Mouse (Mus musculus) testis, adult 2 months (tissue): ENCODE measurements at regions not wholly inside any gene's neighbourhood (a gene's known extent, or its start where the extent isn't known, plus 50 kb on each side); places are given as distances from the start of the nearest gene placed in this dataset.

Source experiments
- H3K27ac ChIP-seq: fragments of 200-500 bp; 2 replicates; pipeline ENCODE4 v1.5.1; 2012; ENCODE audit warnings: low read depth, low read length; ENCODE audit not compliant: control insufficient read depth, insufficient read depth
- H3K27me3 ChIP-seq: fragments of 200-500 bp; 2 replicates; pipeline ENCODE4 v1.6.1; 2012; ENCODE audit warnings: mild to moderate bottlenecking, low read length, moderate library complexity; ENCODE audit not compliant: control insufficient read depth, insufficient read depth
- H3K36me3 ChIP-seq: fragments of 200-500 bp; 2 replicates; pipeline ENCODE4 v1.6.1; 2012; ENCODE audit warnings: mild to moderate bottlenecking, low read length; ENCODE audit not compliant: control insufficient read depth, insufficient read depth
- H3K4me1 ChIP-seq: fragments of 200-500 bp; 2 replicates; pipeline ENCODE4 v1.6.1; 2012; ENCODE audit warnings: low read length; ENCODE audit not compliant: control insufficient read depth, insufficient read depth
- H3K4me3 ChIP-seq: fragments of 200-500 bp; 2 replicates; pipeline ENCODE4 v1.5.1; 2012; ENCODE audit warnings: low read depth, mild to moderate bottlenecking, low read length, moderate library complexity, mixed read lengths; ENCODE audit not compliant: control insufficient read depth
- CTCF ChIP-seq: fragments of 200-500 bp; IDR thresholded peaks from 2 replicates; pipeline ENCODE4 v1.5.1; 2012; ENCODE audit warnings: low read depth, mild to moderate bottlenecking, inconsistent platforms, low read length, moderate library complexity; ENCODE audit not compliant: control insufficient read depth, insufficient read depth, insufficient replicate concordance
- POLR2A ChIP-seq: fragments of 200-500 bp; IDR thresholded peaks from 2 replicates; pipeline ENCODE4 v1.6.1; 2012; ENCODE audit warnings: low read depth, mild to moderate bottlenecking, inconsistent platforms, low read length, moderate library complexity; ENCODE audit not compliant: control insufficient read depth

DNA sequence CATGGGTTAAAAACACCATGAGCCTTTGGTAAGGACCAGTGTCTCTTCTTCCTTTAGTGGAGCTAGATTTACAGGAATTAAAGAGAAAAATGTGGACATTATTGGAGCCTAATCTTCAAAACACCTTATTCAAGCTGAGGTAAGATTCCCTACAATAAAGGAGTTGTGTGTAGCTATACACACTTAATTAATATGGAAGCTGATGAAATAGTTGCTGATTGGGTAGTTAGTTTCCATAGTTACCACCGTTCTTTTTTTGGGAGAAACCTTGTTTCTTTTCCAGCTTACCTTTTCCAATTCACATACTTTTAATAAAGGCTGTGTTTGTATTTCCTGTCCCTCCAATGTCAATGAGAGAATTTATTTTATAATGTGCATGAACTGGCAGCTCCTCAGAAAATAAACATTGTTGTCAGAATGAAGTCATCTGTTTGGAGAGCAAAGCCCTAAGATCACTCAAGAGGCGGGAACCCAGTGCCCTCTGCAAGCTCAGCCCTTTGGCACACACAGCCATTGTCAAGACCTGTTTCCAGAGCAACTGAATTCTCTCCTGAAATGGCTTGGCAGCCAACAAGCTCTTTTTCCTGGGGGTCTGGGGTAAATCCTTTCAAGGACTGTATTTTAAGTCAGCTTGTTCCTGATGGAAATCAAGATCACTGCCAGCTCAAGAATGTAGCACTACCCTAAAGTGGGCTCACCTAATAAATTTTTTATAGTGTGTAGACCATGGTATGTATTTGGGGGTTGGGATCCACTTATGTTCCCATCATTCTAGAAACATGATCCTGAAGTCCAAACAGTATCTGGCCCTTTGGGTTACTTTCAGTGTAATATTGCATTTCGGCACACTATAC is 128.8 kb downstream of the Qpct start:
- Histone ChIP-seq H3K4me1 (no peaks in the 10 kb centered on the region), H3K27me3 (no peaks in the 10 kb centered on the region), H3K27ac (no peak overlapping the region), H3K4me3 (no peak overlapping the region), H3K36me3 (no peaks in the 10 kb centered on the region)
- TF ChIP-seq POLR2A (no peak), CTCF (no peak)

DNA sequence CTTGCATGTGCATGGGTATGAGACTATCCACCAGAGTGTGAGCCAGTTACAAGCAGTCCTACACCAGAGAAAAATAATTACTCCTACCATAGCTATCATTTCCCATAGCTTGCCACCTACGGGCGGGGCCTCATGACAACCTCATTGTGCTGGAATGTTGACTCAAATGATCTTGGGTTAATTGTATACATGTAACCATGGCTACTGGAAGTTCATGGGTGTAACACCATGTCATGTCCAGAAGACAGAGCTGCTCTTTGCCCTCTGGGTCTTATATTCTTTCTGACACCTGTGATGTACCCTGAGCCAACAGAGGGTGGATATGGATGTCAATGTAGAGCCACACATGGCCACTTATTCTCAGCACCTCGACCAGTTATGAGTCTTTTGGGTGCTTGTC is 125.6 kb downstream of the Qpct start:
- H3K27ac ChIP-seq: no peak overlapping the region
- H3K4me1 ChIP-seq: no peaks in the 10 kb centered on the region
- TF ChIP-seq POLR2A (no peak), CTCF (no peak)
- no peak overlapping the region for H3K4me3 ChIP-seq
- H3K36me3 ChIP-seq: no peaks in the 10 kb centered on the region
- H3K27me3 ChIP-seq: no peaks in the 10 kb centered on the region

- H3K36me3 ChIP-seq: no peaks in the 10 kb centered on the region
- H3K4me3 ChIP-seq: no peak overlapping the region
- no peaks in the 10 kb centered on the region for H3K27me3 ChIP-seq
- H3K4me1 ChIP-seq: no peaks in the 10 kb centered on the region
- no peak overlapping the region for H3K27ac ChIP-seq
- no peak for TF ChIP-seq CTCF
- no peak for TF ChIP-seq POLR2A
Observed at GRCm38 (mm10) chr17:79176356-79176755, 124.7 kb downstream of the Qpct start.

DNA sequence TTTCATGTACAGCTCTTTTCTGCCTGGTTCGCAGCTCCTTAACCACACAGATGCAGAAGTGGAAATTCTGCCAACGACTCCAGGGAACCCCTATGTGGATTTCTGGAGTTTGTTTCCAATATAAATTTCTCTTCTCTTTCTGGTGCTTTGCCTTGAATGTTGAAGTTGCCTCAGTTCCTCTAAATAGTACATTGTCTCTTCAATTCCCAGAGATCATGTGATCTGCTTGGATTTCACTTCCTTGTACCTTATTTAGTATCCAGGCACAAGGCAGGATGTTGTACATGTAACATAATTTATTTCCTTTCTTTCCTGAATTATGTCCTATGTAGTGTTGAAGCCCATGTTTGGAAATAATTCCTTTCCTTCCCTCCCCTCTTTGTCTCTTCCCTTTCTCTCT is 123.7 kb downstream of the Qpct start:
- Histone ChIP-seq H3K27ac (no peak overlapping the region), H3K36me3 (no peaks in the 10 kb centered on the region), H3K4me3 (no peak overlapping the region), H3K27me3 (no peaks in the 10 kb centered on the region), H3K4me1 (no peaks in the 10 kb centered on the region)
- TF ChIP-seq POLR2A (no peak), CTCF (no peak)

DNA sequence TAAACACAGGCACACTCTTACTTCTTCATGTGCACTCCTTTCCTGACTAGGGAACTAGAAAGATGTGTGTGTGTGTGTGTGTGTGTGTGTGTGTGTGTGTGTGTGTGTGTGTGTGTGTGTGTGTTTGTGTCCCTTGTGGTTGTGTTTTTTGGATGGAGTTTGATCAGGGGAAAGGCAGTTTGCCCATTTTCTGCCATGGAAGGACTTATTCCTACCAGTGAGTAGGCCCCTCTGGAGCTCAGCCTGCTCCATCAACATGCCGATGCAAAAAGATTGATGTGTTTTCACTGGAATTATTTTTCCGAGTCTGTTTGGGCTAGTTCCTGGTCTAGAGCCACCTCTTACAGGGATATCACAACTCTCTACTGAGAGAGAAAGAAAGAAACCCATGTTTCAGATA is 120.6 kb downstream of the Qpct start:
- no peak overlapping the region for H3K4me3 ChIP-seq
- TF ChIP-seq CTCF (no peak), POLR2A (no peak)
- H3K27ac ChIP-seq: no peak overlapping the region
- H3K27me3 ChIP-seq: no peaks in the 10 kb centered on the region
- no peaks in the 10 kb centered on the region for H3K36me3 ChIP-seq
- no peaks in the 10 kb centered on the region for H3K4me1 ChIP-seq

DNA sequence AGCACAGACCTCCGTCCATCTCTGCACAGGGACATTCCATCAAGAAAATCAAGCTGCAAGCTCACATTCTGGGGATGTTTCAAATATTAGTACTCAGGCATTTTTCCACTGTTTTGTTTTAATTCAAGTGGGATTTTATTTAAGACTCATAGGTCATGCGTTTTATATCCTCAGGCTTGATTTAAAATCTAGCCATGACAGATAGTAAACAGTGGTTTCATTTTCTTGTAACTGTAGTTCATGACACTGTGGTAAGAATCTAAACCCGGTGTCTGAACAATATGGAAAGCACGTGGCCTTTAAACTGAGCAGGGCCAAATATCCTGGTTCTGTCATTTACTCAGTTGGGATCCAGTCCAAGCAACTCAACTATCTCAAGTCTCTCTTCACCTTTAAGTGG is 119.0 kb downstream of the Qpct start:
- no peaks in the 10 kb centered on the region for H3K36me3 ChIP-seq
- TF ChIP-seq CTCF: no peak

GRCm38 (mm10) chr17:79167198-79167597 is 115.5 kb downstream of the Qpct start:
- Histone ChIP-seq H3K36me3 (no peaks in the 10 kb centered on the region), H3K27ac (no peak overlapping the region), H3K4me3 (no peak overlapping the region), H3K4me1 (no peaks in the 10 kb centered on the region), H3K27me3 (no peaks in the 10 kb centered on the region)
- TF ChIP-seq POLR2A (no peak), CTCF (no peak)

More for the DNA sequence above, 119.0 kb downstream of the Qpct start:
- Histone ChIP-seq H3K4me3 (no peak overlapping the region), H3K27ac (no peak overlapping the region), H3K4me1 (no peaks in the 10 kb centered on the region), H3K27me3 (no peaks in the 10 kb centered on the region)
